Mouse (Mus musculus) kidney, adult 2 months (tissue): ENCODE data around the gene Polr3e.

Source experiments
- CTCF ChIP-seq: fragments of 200-500 bp; conservative IDR thresholded peaks from 2 replicates; pipeline ENCODE4 v1.5.1; 2011; ENCODE audit warnings: low read depth, mild to moderate bottlenecking, control low read depth, low read length, moderate library complexity, mixed read lengths; ENCODE audit not compliant: insufficient read depth, insufficient read length
- POLR2A ChIP-seq: fragments of 200-500 bp; IDR thresholded peaks from one replicate; pipeline ENCODE4 v1.6.1; 2011; ENCODE audit warnings: low read depth, low read length, control low read depth

- TF ChIP-seq CTCF (no peak), POLR2A (no peak)
These were observed 44.3 kb downstream of the Polr3e start for GRCm38 (mm10) chr7:120961893-120962292.
